Mouse (Mus musculus) stomach, postnatal 0 days (tissue): Measurements from ENCODE around the gene Pxdn.

Source experiments
- CTCF ChIP-seq: IDR thresholded peaks from 2 replicates; pipeline ENCODE4 v1.5.1; 2016; ENCODE audit warnings: antibody characterized with exemption, low read depth, mild to moderate bottlenecking, moderate library complexity
- EP300 ChIP-seq: optimal IDR thresholded peaks from 2 replicates; pipeline ENCODE3; 2016; ENCODE audit warnings: antibody characterized with exemption

GRCm38 (mm10) chr12:29926896-29927295 is 10.5 kb upstream of the Pxdn start:
- TF ChIP-seq CTCF (peak; percentile 81), EP300 (no peak)
